Mouse (Mus musculus): ENCODE measurements around the gene Prtn3. TPM values are rescaled to one million over a fixed set of nuclear protein-coding genes. Genes with fewer than 3 reads are reported as not detected.

Prtn3 gene
- polyA plus RNA-seq (2015; fragmentation: Nextera tagmentation; extraction: Ambion mirVana), result 12.4 and 15.3 TPM in 2 replicates

DNA sequence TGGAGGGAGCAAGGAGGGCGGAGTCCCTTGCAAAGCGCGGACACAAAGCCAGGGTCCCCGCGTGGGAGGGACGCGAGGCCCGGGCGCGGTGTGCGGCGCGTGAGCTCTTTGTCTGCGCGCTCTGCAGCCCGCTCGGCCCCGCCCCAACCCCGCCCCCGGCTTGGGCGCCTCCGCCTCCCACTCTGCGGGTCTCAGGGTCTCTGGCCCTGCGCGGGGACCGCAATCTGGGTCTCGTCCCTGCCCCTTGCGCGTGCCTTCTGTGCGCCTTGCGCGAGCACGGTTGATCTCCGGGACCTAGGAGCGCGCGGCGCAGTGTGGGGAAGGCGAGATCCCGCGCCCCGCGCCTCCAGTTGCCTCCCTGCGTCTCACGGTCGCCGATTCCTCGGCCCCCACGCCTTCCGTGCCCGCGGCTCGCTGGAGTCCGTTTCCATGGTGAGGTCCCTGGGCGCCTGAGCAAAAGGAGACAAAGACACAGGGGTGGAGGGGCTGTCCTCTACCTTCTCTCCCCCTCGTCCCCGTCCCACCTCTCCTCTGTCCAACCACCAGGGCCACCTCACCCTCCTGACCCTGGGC is at the start of gene Prtn3, which contains the start of gene Plppr3:
Prtn3 (plus strand) TSS at position 187 of the 573 bp plus-strand sequence.
Plppr3 (minus strand) TSS at position 345 of the 573 bp plus-strand sequence.
- Histone ChIP-seq H3K27ac (ENCODE audit: low read length) (peak within 1 kb of the TSS; percentile 97), H3K4me1 (replicated peaks; ENCODE audit: control insufficient read depth, insufficient read depth, low read length) (peaks cover 30% of the 10 kb centered on the region), H3K4me2 (ENCODE audit: low read length) (peak within 1 kb of the TSS; percentile 78), H3K36me3 (ENCODE audit: control insufficient read depth, insufficient read depth) (0 out of 2 replicates have a peak, but pooled peaks cover 4% of the 10 kb centered on the region), H3K27me3 (replicated peaks; ENCODE audit: control insufficient read depth, insufficient read depth, low read length) (no peaks in the 10 kb centered on the region), H3K9ac (replicated peaks; ENCODE audit: low read depth, low read length) (peak within 1 kb of the TSS; percentile 96), H3K9me3 (ENCODE audit: control insufficient read depth, low read length) (no peaks in the 10 kb centered on the region), H3K4me3 (replicated peaks; ENCODE audit: low read length) (peak within 1 kb of the TSS; percentile 85)
- WGBS, result 0% methylated on average over 43 of the region's 57 CpGs
- peak; percentile 92 for ATAC-seq

DNA sequence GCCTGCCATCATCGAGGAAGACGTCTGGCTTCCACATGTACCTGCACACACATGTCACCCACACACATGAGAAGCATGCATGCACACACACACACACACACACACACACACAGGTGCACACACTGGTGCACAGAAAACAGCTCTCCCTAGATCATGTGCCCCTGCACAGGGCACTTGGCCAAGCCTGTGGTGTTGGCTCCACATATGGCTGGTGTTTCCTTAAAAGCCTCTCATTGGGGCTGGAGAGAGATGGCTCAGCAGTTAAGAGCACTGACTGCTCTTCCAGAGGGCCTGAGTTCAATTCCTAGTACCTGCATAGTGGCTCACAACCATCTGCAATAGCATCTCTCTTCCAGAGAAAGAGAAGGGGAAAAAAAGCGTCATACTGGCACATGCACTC is 42.7 kb upstream of the Prtn3 start:
- Histone ChIP-seq H3K9me3 (ENCODE audit: control insufficient read depth, low read length) (no peaks in the 10 kb centered on the region), H3K4me3 (replicated peaks; ENCODE audit: low read length) (no peak overlapping the region), H3K36me3 (ENCODE audit: control insufficient read depth, insufficient read depth) (no peaks in the 10 kb centered on the region), H3K9ac (replicated peaks; ENCODE audit: low read depth, low read length) (no peak overlapping the region), H3K27me3 (replicated peaks; ENCODE audit: control insufficient read depth, insufficient read depth, low read length) (no peaks in the 10 kb centered on the region), H3K4me1 (replicated peaks; ENCODE audit: control insufficient read depth, insufficient read depth, low read length) (no peaks in the 10 kb centered on the region), H3K4me2 (ENCODE audit: low read length) (no peak overlapping the region), H3K27ac (ENCODE audit: low read length) (no peak overlapping the region)
- ATAC-seq, result no peak
- 85% methylated on average over 3 of the region's 3 CpGs for WGBS

DNA sequence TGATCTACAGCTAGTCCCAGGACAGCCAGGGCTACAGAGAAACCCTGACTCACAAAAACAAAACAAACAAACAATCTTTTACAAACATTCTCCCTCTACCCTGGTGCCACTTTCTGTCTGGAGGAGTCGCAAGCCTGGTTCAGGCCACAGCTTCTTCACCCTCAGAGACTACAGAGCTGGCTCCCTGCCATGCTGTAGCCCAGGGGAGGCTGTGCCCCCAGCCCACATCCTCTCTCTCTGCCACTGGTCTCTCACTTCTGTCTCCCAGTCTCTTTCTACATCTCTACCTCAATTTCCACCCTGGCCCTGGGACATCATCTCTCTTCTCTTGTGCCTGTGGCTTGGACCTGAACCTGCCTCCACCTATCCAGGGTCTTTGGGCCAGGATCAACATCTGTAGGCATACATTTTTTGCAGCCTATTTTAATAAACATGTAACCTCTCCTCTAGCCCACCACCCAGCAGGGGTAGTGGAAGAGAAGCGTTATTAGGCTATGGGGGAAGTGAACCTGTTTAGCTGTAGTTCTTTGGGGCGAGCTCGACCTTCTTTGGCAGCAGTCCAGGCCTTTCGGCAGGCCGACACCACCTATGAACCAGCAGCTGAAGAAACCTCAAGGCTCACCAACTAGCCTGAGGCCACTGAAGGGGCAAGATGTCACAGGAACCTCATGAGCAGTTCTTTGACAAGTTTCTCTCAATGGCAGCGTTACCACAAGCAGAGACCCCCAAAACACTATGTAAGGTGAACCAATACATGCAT is 42.1 kb upstream of the Prtn3 start:
- H3K4me2 ChIP-seq (ENCODE audit: low read length), result no peak overlapping the region
- H3K4me3 ChIP-seq (replicated peaks; ENCODE audit: low read length), result no peak overlapping the region
- no peaks in the 10 kb centered on the region for H3K9me3 ChIP-seq (ENCODE audit: control insufficient read depth, low read length)
- no peak overlapping the region for H3K9ac ChIP-seq (replicated peaks; ENCODE audit: low read depth, low read length)
- H3K27me3 ChIP-seq (replicated peaks; ENCODE audit: control insufficient read depth, insufficient read depth, low read length), result no peaks in the 10 kb centered on the region
- no peaks in the 10 kb centered on the region for H3K4me1 ChIP-seq (replicated peaks; ENCODE audit: control insufficient read depth, insufficient read depth, low read length)
- 57% methylated on average over 7 of the region's 7 CpGs for WGBS
- no peaks in the 10 kb centered on the region for H3K36me3 ChIP-seq (ENCODE audit: control insufficient read depth, insufficient read depth)
- ATAC-seq, result no peak
- no peak overlapping the region for H3K27ac ChIP-seq (ENCODE audit: low read length)

DNA sequence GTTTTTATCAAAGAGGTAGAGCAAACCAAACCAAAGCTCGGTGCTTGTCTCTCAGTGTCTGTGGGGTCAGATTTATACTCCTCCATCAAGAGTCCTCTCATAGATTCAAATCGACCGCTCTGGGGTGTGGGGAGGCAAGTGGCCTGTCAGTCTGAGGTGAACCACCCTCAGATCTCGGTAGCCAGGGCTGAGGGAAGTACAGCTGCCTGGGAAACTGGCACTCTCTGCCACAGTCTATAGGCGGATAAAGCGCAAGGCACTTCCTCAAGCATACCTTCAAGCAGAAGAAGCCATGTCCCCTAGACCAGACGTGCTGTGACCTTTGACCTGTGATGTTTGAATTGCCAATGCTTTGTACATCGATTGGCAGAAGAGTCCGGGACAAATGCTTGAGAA is 41.5 kb upstream of the Prtn3 start:
- Histone ChIP-seq H3K27ac (ENCODE audit: low read length) (no peak overlapping the region), H3K4me1 (replicated peaks; ENCODE audit: control insufficient read depth, insufficient read depth, low read length) (no peaks in the 10 kb centered on the region), H3K9me3 (ENCODE audit: control insufficient read depth, low read length) (no peaks in the 10 kb centered on the region), H3K9ac (replicated peaks; ENCODE audit: low read depth, low read length) (no peak overlapping the region), H3K36me3 (ENCODE audit: control insufficient read depth, insufficient read depth) (no peaks in the 10 kb centered on the region), H3K4me3 (replicated peaks; ENCODE audit: low read length) (no peak overlapping the region), H3K4me2 (ENCODE audit: low read length) (no peak overlapping the region), H3K27me3 (replicated peaks; ENCODE audit: control insufficient read depth, insufficient read depth, low read length) (no peaks in the 10 kb centered on the region)
- no peak for ATAC-seq
- WGBS, result 78% methylated on average over 9 of the region's 9 CpGs

DNA sequence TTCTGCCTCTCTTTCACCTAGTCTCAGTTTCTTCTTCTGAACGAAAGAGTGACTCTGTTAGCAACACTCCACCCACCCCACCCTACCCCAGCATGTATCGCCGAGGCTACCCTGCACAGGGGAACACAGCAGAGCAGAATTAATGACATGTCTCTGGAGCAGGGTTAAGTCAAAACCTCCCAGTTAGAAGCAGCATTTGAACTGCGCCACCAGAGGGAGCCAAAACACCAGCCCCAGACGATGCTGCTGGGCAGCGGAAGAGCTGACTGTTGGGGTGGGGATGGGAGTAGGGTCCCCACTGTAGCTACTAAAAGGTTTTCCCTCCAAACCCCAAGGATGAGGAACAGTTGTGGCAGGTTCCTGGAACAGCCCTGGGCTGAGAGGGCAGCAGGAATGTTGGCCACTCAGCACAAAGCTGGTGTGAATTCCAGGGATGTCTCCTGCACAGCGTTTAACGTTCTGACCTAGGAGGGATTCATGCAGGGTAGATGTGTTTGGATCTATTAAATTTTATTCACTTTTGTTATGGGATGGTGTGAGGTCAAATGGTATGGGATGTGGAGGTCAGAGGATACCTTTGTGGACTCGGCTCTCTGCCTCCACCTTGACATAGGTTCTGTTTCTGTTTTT is 39.4 kb upstream of the Prtn3 start:
- no peaks in the 10 kb centered on the region for H3K36me3 ChIP-seq (ENCODE audit: control insufficient read depth, insufficient read depth)
- no peaks in the 10 kb centered on the region for H3K4me1 ChIP-seq (replicated peaks; ENCODE audit: control insufficient read depth, insufficient read depth, low read length)
- peak; percentile 76 for ATAC-seq
- WGBS, result 21% methylated on average over 9 of the region's 9 CpGs
- no peaks in the 10 kb centered on the region for H3K27me3 ChIP-seq (replicated peaks; ENCODE audit: control insufficient read depth, insufficient read depth, low read length)
- no peak overlapping the region for H3K4me2 ChIP-seq (ENCODE audit: low read length)
- no peak overlapping the region for H3K27ac ChIP-seq (ENCODE audit: low read length)
- H3K9me3 ChIP-seq (ENCODE audit: control insufficient read depth, low read length), result no peaks in the 10 kb centered on the region
- no peak overlapping the region; the same call in 1 of the 2 replicates for H3K9ac ChIP-seq (replicated peaks; ENCODE audit: low read depth, low read length)
- H3K4me3 ChIP-seq (replicated peaks; ENCODE audit: low read length), result no peak overlapping the region

DNA sequence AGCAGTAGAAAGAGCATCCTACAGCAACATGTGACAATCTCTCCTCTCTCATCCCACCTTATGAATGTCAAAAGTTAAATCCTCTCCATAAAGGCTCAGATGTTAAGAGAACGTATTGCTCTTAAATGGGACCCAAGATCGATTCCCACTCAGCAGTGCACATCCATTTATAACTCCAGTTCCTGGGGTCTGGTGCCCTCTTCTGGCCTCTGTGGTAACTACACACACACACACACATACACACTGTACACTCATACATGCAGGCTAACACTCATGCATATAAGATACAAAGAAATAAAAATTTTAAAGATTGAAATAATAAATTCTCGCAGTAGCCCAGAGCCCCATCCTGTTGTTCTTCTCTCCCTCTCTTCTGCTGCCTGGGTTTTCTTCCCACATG is 37.4 kb upstream of the Prtn3 start:
- ATAC-seq, result no peak
- no peak overlapping the region for H3K27ac ChIP-seq (ENCODE audit: low read length)
- H3K4me3 ChIP-seq (replicated peaks; ENCODE audit: low read length), result no peak overlapping the region
- no peaks in the 10 kb centered on the region for H3K27me3 ChIP-seq (replicated peaks; ENCODE audit: control insufficient read depth, insufficient read depth, low read length)
- H3K4me1 ChIP-seq (replicated peaks; ENCODE audit: control insufficient read depth, insufficient read depth, low read length), result peaks cover 7% of the 10 kb centered on the region; the same call in 1 of the 2 replicates
- no peaks in the 10 kb centered on the region for H3K36me3 ChIP-seq (ENCODE audit: control insufficient read depth, insufficient read depth)
- no peak overlapping the region for H3K4me2 ChIP-seq (ENCODE audit: low read length)
- H3K9me3 ChIP-seq (ENCODE audit: control insufficient read depth, low read length), result no peaks in the 10 kb centered on the region
- H3K9ac ChIP-seq (replicated peaks; ENCODE audit: low read depth, low read length), result no peak overlapping the region
- WGBS, result 97% methylated on average over 3 of the region's 3 CpGs

DNA sequence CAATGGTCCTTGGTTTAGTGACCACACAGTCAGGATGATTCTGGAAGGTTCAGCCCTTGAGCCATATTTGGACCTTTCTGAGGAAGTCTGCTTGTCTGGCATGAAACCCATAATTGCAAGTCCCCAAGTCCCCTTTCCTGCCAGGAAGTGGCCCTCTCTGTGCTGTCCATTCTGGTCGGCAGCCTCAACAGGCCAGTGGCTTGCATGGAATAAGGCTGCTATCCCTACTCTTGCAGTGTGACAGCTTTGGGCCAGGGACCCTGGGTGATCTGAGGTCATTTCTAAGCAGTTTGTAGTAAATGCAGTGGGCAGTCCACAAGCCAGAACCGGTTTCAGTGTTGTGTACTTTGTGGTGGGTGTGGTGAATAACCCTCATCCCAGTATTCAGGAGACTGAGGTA is 36.1 kb upstream of the Prtn3 start:
- Histone ChIP-seq H3K9me3 (ENCODE audit: control insufficient read depth, low read length) (no peaks in the 10 kb centered on the region), H3K9ac (replicated peaks; ENCODE audit: low read depth, low read length) (no peak overlapping the region), H3K4me3 (replicated peaks; ENCODE audit: low read length) (no peak overlapping the region), H3K36me3 (ENCODE audit: control insufficient read depth, insufficient read depth) (no peaks in the 10 kb centered on the region), H3K27ac (ENCODE audit: low read length) (no peak overlapping the region), H3K27me3 (replicated peaks; ENCODE audit: control insufficient read depth, insufficient read depth, low read length) (no peaks in the 10 kb centered on the region), H3K4me1 (replicated peaks; ENCODE audit: control insufficient read depth, insufficient read depth, low read length) (peaks cover 8% of the 10 kb centered on the region; the same call in 1 of the 2 replicates), H3K4me2 (ENCODE audit: low read length) (no peak overlapping the region)
- no peak for ATAC-seq
- WGBS, result 77% methylated on average over 2 of the region's 2 CpGs

DNA sequence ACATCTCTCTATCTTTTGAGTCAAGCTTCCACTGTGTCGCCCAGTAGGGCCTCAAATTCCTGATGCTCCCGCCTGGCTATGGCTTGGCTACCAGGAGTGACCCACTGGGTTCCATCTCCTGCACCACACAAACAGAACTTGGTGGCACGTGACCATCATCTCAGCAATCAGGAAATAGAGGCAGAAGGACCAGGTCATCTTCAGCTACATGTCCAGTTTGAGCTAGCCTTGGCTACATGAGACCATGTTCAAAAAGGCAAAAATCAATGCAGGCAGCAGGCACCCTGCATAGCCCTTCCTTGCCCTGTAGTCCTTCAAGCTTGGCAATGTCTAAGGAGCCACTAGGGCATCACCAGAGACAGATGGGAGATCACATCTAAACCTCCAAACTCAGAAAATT is 34.2 kb upstream of the Prtn3 start:
- H3K9ac ChIP-seq (replicated peaks; ENCODE audit: low read depth, low read length), result no peak overlapping the region

More for the DNA sequence above, 34.2 kb upstream of the Prtn3 start:
- Histone ChIP-seq H3K4me2 (ENCODE audit: low read length) (no peak overlapping the region), H3K36me3 (ENCODE audit: control insufficient read depth, insufficient read depth) (no peaks in the 10 kb centered on the region), H3K27me3 (replicated peaks; ENCODE audit: control insufficient read depth, insufficient read depth, low read length) (no peaks in the 10 kb centered on the region), H3K27ac (ENCODE audit: low read length) (0 out of 2 replicates have a peak overlapping the region, but pooled peaks have one; percentile 4), H3K4me3 (replicated peaks; ENCODE audit: low read length) (no peak overlapping the region), H3K4me1 (replicated peaks; ENCODE audit: control insufficient read depth, insufficient read depth, low read length) (peaks cover 11% of the 10 kb centered on the region; the same call in 1 of the 2 replicates), H3K9me3 (ENCODE audit: control insufficient read depth, low read length) (no peaks in the 10 kb centered on the region)
- no peak for ATAC-seq
- 84% methylated on average over 3 of the region's 3 CpGs for WGBS
